Mouse (Mus musculus) lung, postnatal 25 days (tissue): ENCODE measurements around the gene Sema3f.
A peak's percentile ranks its signal among the peaks of the same experiment; 100 is the strongest.

Experiments
- DNase-seq: peaks from one replicate; pipeline ENCODE4 v3.0.0; 2022; ENCODE audit warnings: low spot score

Sema3f gene

GRCm38 (mm10) chr9:107662342-107662741 lies 47.9 kb downstream of the Sema3f start:
- DNase-seq = no peak

GRCm38 (mm10) chr9:107660777-107661176 lies 49.5 kb downstream of the Sema3f start:
- DNase-seq = no peak

GRCm38 (mm10) chr9:107659961-107660360 lies 50.3 kb downstream of the Sema3f start:
- no peak for DNase-seq

- no peak for DNase-seq
Measured at GRCm38 (mm10) chr9:107659551-107659950, 50.7 kb downstream of the Sema3f start.

- DNase-seq = no peak
Measured at GRCm38 (mm10) chr9:107658096-107658495, 52.2 kb downstream of the Sema3f start.

- no peak for DNase-seq
Measured at GRCm38 (mm10) chr9:107657144-107657543, 53.1 kb downstream of the Sema3f start.

GRCm38 (mm10) chr9:107654585-107654984 lies 55.7 kb downstream of the Sema3f start:
- no peak for DNase-seq

- DNase-seq = no peak
Measured at GRCm38 (mm10) chr9:107653474-107653873, 56.8 kb downstream of the Sema3f start.

- DNase-seq = no peak
Measured at GRCm38 (mm10) chr9:107650708-107651481, 59.4 kb downstream of the Sema3f start.

- no peak for DNase-seq
Measured at GRCm38 (mm10) chr9:107650225-107650624, 60.0 kb downstream of the Sema3f start.

- no peak for DNase-seq
Measured at GRCm38 (mm10) chr9:107648767-107649166, 61.5 kb downstream of the Sema3f start.

GRCm38 (mm10) chr9:107646975-107647374 lies 63.3 kb downstream of the Sema3f start:
- DNase-seq = no peak

GRCm38 (mm10) chr9:107645577-107645976 lies 64.7 kb downstream of the Sema3f start:
- DNase-seq = peak; percentile 76

GRCm38 (mm10) chr9:107645153-107645510 lies 65.1 kb downstream of the Sema3f start:
- DNase-seq = no peak

GRCm38 (mm10) chr9:107644495-107645152 lies 65.7 kb downstream of the Sema3f start:
- DNase-seq = peak; percentile 91

GRCm38 (mm10) chr9:107643544-107644214 lies 66.6 kb downstream of the Sema3f start:
- no peak for DNase-seq

- DNase-seq = no peak
Measured at GRCm38 (mm10) chr9:107641666-107642065, 68.6 kb downstream of the Sema3f start.

- DNase-seq = no peak
Measured at GRCm38 (mm10) chr9:107640257-107640772, 70.0 kb downstream of the Sema3f start.

- DNase-seq = no peak
Measured at GRCm38 (mm10) chr9:107637070-107637469, 73.2 kb downstream of the Sema3f start.

- peak; percentile 99 for DNase-seq
Measured at GRCm38 (mm10) chr9:107635279-107636028, 74.8 kb downstream of the Sema3f start, which contains the start of gene Gnai2. TSS of gene Gnai2 (minus strand) at chr9:107635367.

GRCm38 (mm10) chr9:107634406-107635278 lies 75.6 kb downstream of the Sema3f start:
- DNase-seq = no peak
